Mouse (Mus musculus) hindbrain, postnatal 0 days (tissue): ENCODE results near the gene Tmem50a. TPM values are rescaled to one million over a fixed set of nuclear protein-coding genes. Genes with fewer than 3 reads are reported as not detected.

ENCODE experiments used
- ATAC-seq: fragments of 200-750 bp; cut with Nextera tagmentation; 2 replicates; pipeline ENCODE4 v1.8.0; 2017; ENCODE audit warnings: mild to moderate bottlenecking, moderate TSS enrichment, moderate library complexity
- DNase-seq: peaks from one replicate; pipeline ENCODE4 v3.0.0-alpha.2; 2015; ENCODE audit warnings: low spot score
- H3K27ac ChIP-seq: fragments of 300-500 bp; sonication (generic); 2 replicates; pipeline ENCODE4 v1.5.1; 2014; ENCODE audit warnings: mild to moderate bottlenecking
- H3K27me3 ChIP-seq: fragments of 300-500 bp; sonication (generic); 2 replicates; pipeline ENCODE4 v1.6.1; 2014; ENCODE audit warnings: low read length, mixed read lengths; ENCODE audit not compliant: insufficient read depth
- H3K36me3 ChIP-seq: fragments of 300-500 bp; sonication (generic); 2 replicates; pipeline ENCODE4 v1.6.1; 2014; ENCODE audit warnings: low read length, mixed read lengths; ENCODE audit not compliant: insufficient read depth
- H3K4me1 ChIP-seq: fragments of 300-500 bp; sonication (generic); 2 replicates; pipeline ENCODE4 v1.6.1; 2014; ENCODE audit warnings: antibody characterized with exemption, low read length, mixed read lengths; ENCODE audit not compliant: insufficient read depth
- H3K4me2 ChIP-seq: fragments of 300-500 bp; sonication (generic); 2 replicates; pipeline ENCODE4 v1.6.1; 2014; ENCODE audit warnings: low read depth, mild to moderate bottlenecking, low read length, moderate library complexity, mixed read lengths
- H3K4me3 ChIP-seq: fragments of 300-500 bp; sonication (generic); 2 replicates; pipeline ENCODE4 v1.5.1; 2014; ENCODE audit warnings: low read length
- H3K9ac ChIP-seq: fragments of 300-500 bp; sonication (generic); replicated peaks from 2 replicates; pipeline ENCODE4 v1.6.1; 2014; ENCODE audit warnings: mild to moderate bottlenecking, low read length, moderate library complexity, mixed read lengths
- H3K9me3 ChIP-seq: fragments of 300-500 bp; sonication (generic); 2 replicates; pipeline ENCODE4 v1.6.1; 2016; ENCODE audit warnings: low read length, mixed read lengths
- CTCF ChIP-seq: IDR thresholded peaks from 2 replicates; pipeline ENCODE4 v1.5.1; 2016; ENCODE audit warnings: antibody characterized with exemption, control low read depth, low read depth
- WGBS: fragments of 180-500 bp; shearing (Covaris S2); extraction: QIAGEN DNeasy Blood & Tissue Kit; methylation state at CpG from one replicate; pipeline ENCODE4 v1.1.7; 2014; 5-methylcytosine and 5-hydroxymethylcytosine counted together
- polyA plus RNA-seq: library from polyadenylated mRNA; unstranded; fragments of >200 nt; fragmentation: Nextera tagmentation; extraction: Ambion mirVana; gene quantifications from 2 replicates; pipeline ENCODE4 v1.2.1, GENCODE M21; 2015
- total RNA-seq: library from RNA; depleted of rRNA; stranded (reverse); fragments of >200 nt; gene quantifications from 2 replicates; pipeline ENCODE4 v1.2.3, GENCODE M21; 2014

Gene Tmem50a
- total and polyA plus RNA-seq, 2 experiments from 2014 or later, result 149 to 231 TPM

GRCm38 (mm10) chr4:134930684-134931481 is 16.1 kb upstream of the Tmem50a start, which contains the start of gene Syf2:
Gene Syf2, plus strand, starts transcription at chr4:134930898.
- WGBS, result under 1% methylated on average over 68 of the region's 68 CpGs
- TF ChIP-seq CTCF, result no peak
- no peaks in the 10 kb centered on the region for H3K9me3 ChIP-seq
- peak within 1 kb of the TSS; percentile 89 for H3K4me3 ChIP-seq
- peak within 1 kb of the TSS; percentile 96 for H3K4me2 ChIP-seq
- peak within 1 kb of the TSS; percentile 82 for H3K27ac ChIP-seq
- peaks cover 48% of the 10 kb centered on the region for H3K36me3 ChIP-seq
- peak; percentile 97 for ATAC-seq
- peak within 1 kb of the TSS; percentile 77 for H3K9ac ChIP-seq
- H3K27me3 ChIP-seq, result no peaks in the 10 kb centered on the region
- DNase-seq, result peak; percentile 99
- peaks cover 4% of the 10 kb centered on the region; the same call in 1 of the 2 replicates for H3K4me1 ChIP-seq

- 28% methylated on average over 9 of the region's 9 CpGs for WGBS
- Histone ChIP-seq H3K9me3 (no peaks in the 10 kb centered on the region), H3K4me1 (peaks cover 4% of the 10 kb centered on the region; the same call in 1 of the 2 replicates), H3K4me2 (peak overlapping the region; percentile 96), H3K36me3 (peaks cover 48% of the 10 kb centered on the region), H3K9ac (0 out of 2 replicates have a peak overlapping the region, but pooled peaks have one; percentile 38), H3K4me3 (peak overlapping the region; percentile 89), H3K27me3 (no peaks in the 10 kb centered on the region), H3K27ac (peak overlapping the region; percentile 65)
- no peak for DNase-seq
- no peak for TF ChIP-seq CTCF
- peak; percentile 10 for ATAC-seq
Observed at GRCm38 (mm10) chr4:134930190-134930589, 15.4 kb upstream of the Tmem50a start.

- no peak for DNase-seq
- Histone ChIP-seq H3K4me2 (no peak overlapping the region), H3K4me1 (peaks cover 4% of the 10 kb centered on the region; the same call in 1 of the 2 replicates), H3K27me3 (no peaks in the 10 kb centered on the region), H3K36me3 (peaks cover 42% of the 10 kb centered on the region), H3K9ac (no peak overlapping the region), H3K9me3 (no peaks in the 10 kb centered on the region), H3K27ac (no peak overlapping the region), H3K4me3 (no peak overlapping the region)
- 78% methylated on average over 4 of the region's 4 CpGs for WGBS
- no peak for TF ChIP-seq CTCF
- ATAC-seq, result no peak
Observed at GRCm38 (mm10) chr4:134929536-134929935, 14.7 kb upstream of the Tmem50a start.

GRCm38 (mm10) chr4:134928464-134928836 is 13.6 kb upstream of the Tmem50a start:
- no peak overlapping the region for H3K4me2 ChIP-seq
- H3K27me3 ChIP-seq, result no peaks in the 10 kb centered on the region
- no peak for ATAC-seq
- H3K4me1 ChIP-seq, result peaks cover 4% of the 10 kb centered on the region; the same call in 1 of the 2 replicates
- H3K4me3 ChIP-seq, result no peak overlapping the region
- peaks cover 35% of the 10 kb centered on the region for H3K36me3 ChIP-seq
- WGBS, result 77% methylated on average over 1 of the region's 1 CpGs
- H3K9ac ChIP-seq, result no peak overlapping the region
- H3K27ac ChIP-seq, result no peak overlapping the region
- no peaks in the 10 kb centered on the region for H3K9me3 ChIP-seq
- no peak for TF ChIP-seq CTCF
- DNase-seq, result no peak

- Histone ChIP-seq H3K9me3 (no peaks in the 10 kb centered on the region), H3K36me3 (peaks cover 33% of the 10 kb centered on the region), H3K4me2 (no peak overlapping the region), H3K27ac (no peak overlapping the region), H3K4me3 (no peak overlapping the region), H3K4me1 (peaks cover 4% of the 10 kb centered on the region; the same call in 1 of the 2 replicates), H3K27me3 (no peaks in the 10 kb centered on the region), H3K9ac (no peak overlapping the region)
- TF ChIP-seq CTCF, result no peak
- DNase-seq (no peak), ATAC-seq (no peak)
- 70% methylated on average over 5 of the region's 5 CpGs for WGBS
Observed at GRCm38 (mm10) chr4:134927815-134928463, 13.1 kb upstream of the Tmem50a start.

- Histone ChIP-seq H3K9ac (0 out of 2 replicates have a peak overlapping the region, but pooled peaks have one; percentile 10), H3K36me3 (peaks cover 32% of the 10 kb centered on the region), H3K4me1 (no peaks in the 10 kb centered on the region), H3K9me3 (no peaks in the 10 kb centered on the region), H3K27me3 (no peaks in the 10 kb centered on the region), H3K27ac (no peak overlapping the region), H3K4me3 (peak overlapping the region; percentile 80), H3K4me2 (peak overlapping the region; percentile 92)
- 64% methylated on average over 8 of the region's 8 CpGs for WGBS
- DNase-seq (no peak), ATAC-seq (no peak)
- no peak for TF ChIP-seq CTCF
Observed at GRCm38 (mm10) chr4:134925206-134925605, 10.4 kb upstream of the Tmem50a start.
